In genomic region chr13:103415335-103415734, GRCm38 (mm10) we compare ENCODE assay signal across 22 mouse cellular contexts.
"Had no signal": no experiment of that assay in that cellular context is flagged by ENCODE, and none has a peak within 500 bp of the region (broad histone marks: within the 10 kb centered on the region; RNA-seq: fewer than 3 reads in every experiment).

No protein-coding gene starts in this region.

- H3K9me3 ChIP-seq: heart, embryonic 10.5 days; kidney, embryonic 15.5 days; limb, embryonic 13.5 days; limb, embryonic 15.5 days; liver, embryonic 12.5 days had no signal

- H3K4me1 ChIP-seq: heart, embryonic 10.5 days; heart, embryonic 12.5 days; kidney, embryonic 15.5 days; limb, embryonic 13.5 days; liver, embryonic 12.5 days had no signal

- H3K27me3 ChIP-seq: heart, embryonic 12.5 days; kidney, embryonic 15.5 days; limb, embryonic 13.5 days; limb, embryonic 15.5 days; liver, embryonic 12.5 days had no signal

- DNase-seq: gastrocnemius, postnatal 14 days; gastrocnemius, postnatal 36 days; heart, adult 18-20 months; heart, postnatal 10 days; kidney, adult 11 months; kidney, adult 2 months; kidney, adult 9 months; kidney, postnatal 14 days; kidney, postnatal 36 days; layer of hippocampus, adult 9-11 months; layer of hippocampus, postnatal 36 days; left cerebral cortex, postnatal 4 days had no signal

- H3K36me3 ChIP-seq: heart, embryonic 10.5 days; heart, embryonic 12.5 days; kidney, embryonic 15.5 days; limb, embryonic 13.5 days; limb, embryonic 15.5 days; liver, embryonic 12.5 days had no signal

- H3K4me2 ChIP-seq: heart, embryonic 12.5 days; hindbrain, embryonic 14.5 days; kidney, embryonic 15.5 days; limb, embryonic 13.5 days; limb, embryonic 15.5 days; liver, embryonic 12.5 days had no signal

- H3K27ac ChIP-seq: heart, embryonic 10.5 days; hindbrain, embryonic 14.5 days; kidney, embryonic 15.5 days; kidney, postnatal 0 days; limb, embryonic 13.5 days; limb, embryonic 15.5 days; liver, embryonic 12.5 days had no signal

- ATAC-seq: hindbrain, embryonic 16.5 days; intestine, embryonic 16.5 days; liver, embryonic 12.5 days had no signal

- H3K9ac ChIP-seq: heart, embryonic 12.5 days; hindbrain, embryonic 14.5 days; kidney, embryonic 15.5 days; limb, embryonic 13.5 days; limb, embryonic 15.5 days; liver, embryonic 12.5 days had no signal

- H3K4me3 ChIP-seq: heart, embryonic 10.5 days; heart, embryonic 12.5 days; kidney, embryonic 15.5 days; limb, embryonic 13.5 days; limb, embryonic 15.5 days; liver, embryonic 12.5 days had no signal
